Mouse (Mus musculus) C2C12 (cell line): ENCODE measurements around the gene Terb1. TPM values are rescaled to one million over a fixed set of nuclear protein-coding genes. Genes with fewer than 3 reads are reported as not detected.

Source experiments
- H3K27me3 ChIP-seq: one replicate; pipeline ENCODE4 v1.6.1; 2011; ENCODE audit not compliant: control insufficient read depth, insufficient read depth, insufficient read length
- H3K36me3 ChIP-seq: one replicate; pipeline ENCODE4 v1.6.1; 2011; ENCODE audit not compliant: control insufficient read depth, insufficient read depth
- H3K4me3 ChIP-seq: one replicate; pipeline ENCODE4 v1.5.1; 2011; ENCODE audit warnings: mild to moderate bottlenecking, control low read depth; ENCODE audit not compliant: poor library complexity, insufficient read depth, severe bottlenecking
- H3K79me2 ChIP-seq: one replicate; pipeline ENCODE4 v1.6.1; 2011; ENCODE audit not compliant: control insufficient read depth, insufficient read depth
- H3K79me3 ChIP-seq: one replicate; pipeline ENCODE4 v1.6.1; 2011; ENCODE audit warnings: low read depth, control low read depth
- H3ac ChIP-seq: one replicate; pipeline ENCODE3; 2011; ENCODE audit warnings: low read depth; ENCODE audit not compliant: control insufficient read depth, insufficient read length
- CEBPB ChIP-seq: IDR thresholded peaks from one replicate; pipeline ENCODE4 v1.6.1; 2011; ENCODE audit warnings: low read depth, mild to moderate bottlenecking, control low read depth, moderate library complexity
- CTCF ChIP-seq: IDR thresholded peaks from one replicate; pipeline ENCODE4 v1.5.1; 2011; ENCODE audit not compliant: control insufficient read depth, insufficient read depth, insufficient read length
- FOSL1 ChIP-seq: IDR thresholded peaks from one replicate; pipeline ENCODE4 v1.8.0; 2011; ENCODE audit warnings: mild to moderate bottlenecking, low read length; ENCODE audit not compliant: poor library complexity, insufficient read depth, severe bottlenecking
- MAX ChIP-seq: IDR thresholded peaks from one replicate; pipeline ENCODE4 v1.6.1; 2011; ENCODE audit warnings: mild to moderate bottlenecking, control low read depth
- MYOD1 ChIP-seq: IDR thresholded peaks from one replicate; pipeline ENCODE4 v1.6.1; 2011; ENCODE audit warnings: low read depth; ENCODE audit not compliant: control insufficient read depth, insufficient read length
- MYOG ChIP-seq: IDR thresholded peaks from one replicate; pipeline ENCODE4 v1.6.1; 2011; ENCODE audit not compliant: control insufficient read depth, insufficient read length; ENCODE audit errors: extremely low read depth
- USF1 ChIP-seq: IDR thresholded peaks from one replicate; pipeline ENCODE4 v1.6.1; 2011; ENCODE audit warnings: low read depth, mild to moderate bottlenecking, control low read depth, moderate library complexity
- polyA plus RNA-seq: library from polyadenylated mRNA; unstranded; fragments of >200 nt; fragmentation: generic; extraction: Trizol; gene quantifications from one replicate; pipeline ENCODE4 v1.2.1, GENCODE M21; 2012; ENCODE audit warnings: missing spikeins

The Terb1 gene
- polyA plus RNA-seq, 1 experiment: not detected

- TF ChIP-seq CEBPB (no peak), MAX (no peak), FOSL1 (no peak), MYOD1 (no peak), MYOG (no peak), CTCF (no peak), USF1 (no peak)
- Histone ChIP-seq H3K79me3 (no peaks in the 10 kb centered on the region), H3K4me3 (no peak overlapping the region), H3ac (no peak overlapping the region), H3K79me2 (no peaks in the 10 kb centered on the region), H3K36me3 (peaks cover 19% of the 10 kb centered on the region), H3K27me3 (no peaks in the 10 kb centered on the region)
Measured at GRCm38 (mm10) chr8:104412805-104413532, 96.7 kb downstream of the Terb1 start.

GRCm38 (mm10) chr8:104411972-104412371 is 97.7 kb downstream of the Terb1 start:
- no peaks in the 10 kb centered on the region for H3K27me3 ChIP-seq
- H3K79me2 ChIP-seq: no peaks in the 10 kb centered on the region
- TF ChIP-seq MYOG (no peak), MYOD1 (no peak), CEBPB (no peak), MAX (no peak), USF1 (no peak), CTCF (no peak), FOSL1 (no peak)
- H3K36me3 ChIP-seq: peaks cover 9% of the 10 kb centered on the region
- H3ac ChIP-seq: no peak overlapping the region
- no peaks in the 10 kb centered on the region for H3K79me3 ChIP-seq
- no peak overlapping the region for H3K4me3 ChIP-seq

- no peaks in the 10 kb centered on the region for H3K27me3 ChIP-seq
- TF ChIP-seq USF1 (no peak), MAX (no peak), MYOD1 (no peak), FOSL1 (no peak), CTCF (no peak), MYOG (no peak), CEBPB (no peak)
- no peaks in the 10 kb centered on the region for H3K79me2 ChIP-seq
Measured at GRCm38 (mm10) chr8:104411468-104411867, 98.2 kb downstream of the Terb1 start.

DNA sequence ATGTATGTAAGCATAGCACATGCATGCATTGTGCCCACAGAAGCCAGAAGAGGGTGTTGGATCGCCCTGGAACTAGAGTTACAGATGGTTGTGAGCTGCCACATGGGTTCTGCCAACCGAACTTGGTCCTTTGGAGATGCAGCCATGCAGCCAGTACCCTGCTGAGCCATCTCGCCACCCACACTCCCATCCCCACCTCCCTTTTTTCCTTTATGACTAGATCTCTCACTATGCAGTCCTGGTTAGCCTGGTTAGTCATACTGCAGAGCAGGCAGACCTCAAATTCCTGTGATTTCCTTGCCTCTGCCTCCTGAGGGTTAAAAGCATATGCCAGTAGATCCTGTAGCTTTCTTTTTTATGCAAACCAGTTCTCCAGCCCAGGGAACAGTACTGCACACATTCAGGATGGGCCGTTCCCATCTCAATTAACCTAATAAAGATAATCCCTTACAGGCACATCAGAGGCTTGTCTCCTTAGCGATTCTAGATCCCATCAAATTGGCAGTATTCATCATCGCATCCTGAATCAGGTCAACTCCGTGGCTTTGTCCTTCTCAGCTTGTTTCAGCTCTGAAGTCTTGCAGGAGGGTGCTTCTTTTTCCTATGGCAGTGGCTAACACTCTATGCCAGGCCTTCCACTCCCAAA is 99.0 kb downstream of the Terb1 start:
- peaks cover 8% of the 10 kb centered on the region for H3K36me3 ChIP-seq
- no peaks in the 10 kb centered on the region for H3K27me3 ChIP-seq
- H3K4me3 ChIP-seq: no peak overlapping the region
- no peaks in the 10 kb centered on the region for H3K79me3 ChIP-seq
- TF ChIP-seq USF1 (no peak), FOSL1 (peak; percentile 60), MAX (peak; percentile 81), CEBPB (no peak)
- no peaks in the 10 kb centered on the region for H3K79me2 ChIP-seq
- H3ac ChIP-seq: no peak overlapping the region

More at GRCm38 (mm10) chr8:104411468-104411867, 98.2 kb downstream of the Terb1 start:
- peaks cover 8% of the 10 kb centered on the region for H3K36me3 ChIP-seq
- no peaks in the 10 kb centered on the region for H3K79me3 ChIP-seq
- no peak overlapping the region for H3ac ChIP-seq
- no peak overlapping the region for H3K4me3 ChIP-seq

- TF ChIP-seq FOSL1 (peak; percentile 3), MYOG (no peak), MAX (peak; percentile 78), MYOD1 (no peak), CTCF (no peak), USF1 (peak; percentile 64), CEBPB (no peak)
Measured at GRCm38 (mm10) chr8:104408328-104409110, 101.2 kb downstream of the Terb1 start.

More at GRCm38 (mm10) chr8:104408328-104409110, 101.2 kb downstream of the Terb1 start:
- Histone ChIP-seq H3ac (no peak overlapping the region), H3K79me3 (no peaks in the 10 kb centered on the region), H3K4me3 (no peak overlapping the region), H3K79me2 (no peaks in the 10 kb centered on the region), H3K36me3 (no peaks in the 10 kb centered on the region), H3K27me3 (no peaks in the 10 kb centered on the region)
